Comparison of ENCODE assay signal across 18 mouse cellular contexts in genomic region chr6:82604791-82605190, GRCm38 (mm10).
DNase-seq lines count a peak whose midpoint lies in the region; ATAC-seq and TF ChIP-seq lines count a peak whose summit lies in the region.
"Had no signal": no experiment of that assay in that cellular context is flagged by ENCODE, and none has a peak within 500 bp of the region (broad histone marks: within the 10 kb centered on the region; RNA-seq: fewer than 3 reads in every experiment).

No protein-coding gene starts in this region.

- H3K4me3 ChIP-seq in kidney, embryonic 15.5 days (replicated peaks), result no peak overlapping the region
- no peak overlapping the region for H3K4me3 ChIP-seq in kidney, adult 2 months (ENCODE audit: insufficient read depth, low read depth, low read length)
- H3K4me3 ChIP-seq: hindbrain, embryonic 10.5 days; limb, embryonic 13.5 days; liver, embryonic 13.5 days; midbrain, embryonic 10.5 days had no signal

- ATAC-seq in cerebellum, adult (ENCODE audit: insufficient number of reproducible peaks, low FRiP score, low TSS enrichment), result no peak
- 0 out of 2 replicates have a peak, but pooled peaks have one; percentile 22 for ATAC-seq in kidney, embryonic 15.5 days (replicated peaks; ENCODE audit: low FRiP score)

- no peaks in the 10 kb centered on the region for H3K36me3 ChIP-seq in kidney, embryonic 15.5 days
- H3K36me3 ChIP-seq in kidney, adult 2 months (ENCODE audit: control insufficient read depth, insufficient read depth, low read length), result no peaks in the 10 kb centered on the region
- H3K36me3 ChIP-seq: hindbrain, embryonic 10.5 days; limb, embryonic 13.5 days; liver, embryonic 13.5 days; midbrain, embryonic 10.5 days had no signal

- H3K4me2 ChIP-seq in kidney, embryonic 15.5 days, result no peak overlapping the region
- H3K4me2 ChIP-seq: limb, embryonic 13.5 days; liver, embryonic 13.5 days; lung, embryonic 14.5 days had no signal

- H3K27ac ChIP-seq in kidney, embryonic 15.5 days, result no peak overlapping the region
- no peak overlapping the region for H3K27ac ChIP-seq in kidney, adult 2 months (ENCODE audit: insufficient read depth, low read depth, low read length)
- H3K27ac ChIP-seq: hindbrain, embryonic 10.5 days; limb, embryonic 13.5 days; liver, embryonic 13.5 days; macrophage; midbrain, embryonic 10.5 days had no signal

- no peaks in the 10 kb centered on the region for H3K4me1 ChIP-seq in kidney, embryonic 15.5 days
- H3K4me1 ChIP-seq in kidney, adult 2 months (ENCODE audit: control insufficient read depth, insufficient read depth, low read length), result no peaks in the 10 kb centered on the region
- H3K4me1 ChIP-seq: limb, embryonic 13.5 days; liver, embryonic 13.5 days had no signal

- no peak for TF ChIP-seq CTCF in kidney, adult 2 months (conservative IDR thresholded peaks at IDR 0.05; ENCODE audit: insufficient read depth, insufficient read length, low read depth, low read length)

- DNase-seq in cerebellum, postnatal 10 days, result peak; percentile 51 to 63
- no peak for DNase-seq in kidney, adult 2 months
- DNase-seq in testis, postnatal 10 days (ENCODE audit: low spot score), result peak; percentile 30
- DNase-seq in testis, postnatal 14 days (ENCODE audit: low spot score), result no peak
- no peak for DNase-seq in thymus, adult 18-20 months
- DNase-seq in adrenal gland, postnatal 14 days, result no peak
- DNase-seq: adrenal gland, adult 2 months; cerebellum, postnatal 25 days; gastrocnemius, postnatal 25 days; liver, embryonic 13.5 days; lung, embryonic 14.5 days; thymus, postnatal 25 days had no signal

- H3K27me3 ChIP-seq in kidney, embryonic 15.5 days, result no peaks in the 10 kb centered on the region
- no peaks in the 10 kb centered on the region for H3K27me3 ChIP-seq in kidney, adult 2 months (replicated peaks; ENCODE audit: control insufficient read depth, insufficient read depth, low read length)
- H3K27me3 ChIP-seq: limb, embryonic 13.5 days; liver, embryonic 13.5 days had no signal

- WGBS in kidney, embryonic 15.5 days, result 61% methylated on average over 8 of the region's 8 CpGs
- 44% methylated on average over 8 of the region's 8 CpGs for WGBS in kidney, adult 2 months

- no peak overlapping the region for H3K9ac ChIP-seq in kidney, embryonic 15.5 days
- H3K9ac ChIP-seq: limb, embryonic 13.5 days; liver, embryonic 13.5 days; lung, embryonic 14.5 days had no signal

- TF ChIP-seq POLR2A in kidney, adult 2 months (IDR thresholded peaks at IDR 0.05; ENCODE audit: low read depth, low read length), result no peak

- no peaks in the 10 kb centered on the region for H3K9me3 ChIP-seq in kidney, embryonic 15.5 days (replicated peaks)
- H3K9me3 ChIP-seq: limb, embryonic 13.5 days; liver, embryonic 13.5 days; midbrain, embryonic 10.5 days had no signal

Comparison
In these comparisons a context has a peak if more than half of its experiments do, and no peak if none do; other contexts are left out.
1. DNase-seq: peak in cerebellum, postnatal 10 days (2 of 2) and testis, postnatal 10 days (single experiment); none in kidney, adult 2 months (single experiment), testis, postnatal 14 days (single experiment), thymus, adult 18-20 months (0 of 2) and adrenal gland, postnatal 14 days (single experiment).